Mouse (Mus musculus): Measurements from ENCODE around the gene Ftl1. TPM values are rescaled to one million over a fixed set of nuclear protein-coding genes. Genes with fewer than 3 reads are reported as not detected.
A peak's percentile ranks its signal among the peaks of the same experiment; 100 is the strongest.

Gene Ftl1
- total and polyA plus RNA-seq, 2 experiments from 2014 or later: 2,541 to 5,542 TPM

- ATAC-seq (no peak), DNase-seq (peak; percentile 43)
- H3K9ac ChIP-seq: no peak overlapping the region
- H3K36me3 ChIP-seq (ENCODE audit: insufficient read depth): peaks cover 46% of the 10 kb centered on the region
- 0 out of 2 replicates have a peak overlapping the region, but pooled peaks have one; percentile 52 for H3K4me2 ChIP-seq (ENCODE audit: low read depth)
- no peak overlapping the region for H3K4me3 ChIP-seq (ENCODE audit: low read depth, low read length)
- peak overlapping the region; percentile 92 for H3K27ac ChIP-seq (ENCODE audit: low read depth, low read length)
- 41% methylated on average over 13 of the region's 13 CpGs for WGBS
- H3K27me3 ChIP-seq (ENCODE audit: insufficient read depth, low read length): no peaks in the 10 kb centered on the region
- no peak for TF ChIP-seq CTCF (IDR thresholded peaks at IDR 0.05; ENCODE audit: low read depth)
- no peaks in the 10 kb centered on the region for H3K9me3 ChIP-seq (ENCODE audit: low read length)
- H3K4me1 ChIP-seq (ENCODE audit: insufficient read depth): peaks cover 28% of the 10 kb centered on the region
These were observed 1.2 kb upstream of the Ftl1 start for GRCm38 (mm10) chr7:45460860-45461314.

DNA sequence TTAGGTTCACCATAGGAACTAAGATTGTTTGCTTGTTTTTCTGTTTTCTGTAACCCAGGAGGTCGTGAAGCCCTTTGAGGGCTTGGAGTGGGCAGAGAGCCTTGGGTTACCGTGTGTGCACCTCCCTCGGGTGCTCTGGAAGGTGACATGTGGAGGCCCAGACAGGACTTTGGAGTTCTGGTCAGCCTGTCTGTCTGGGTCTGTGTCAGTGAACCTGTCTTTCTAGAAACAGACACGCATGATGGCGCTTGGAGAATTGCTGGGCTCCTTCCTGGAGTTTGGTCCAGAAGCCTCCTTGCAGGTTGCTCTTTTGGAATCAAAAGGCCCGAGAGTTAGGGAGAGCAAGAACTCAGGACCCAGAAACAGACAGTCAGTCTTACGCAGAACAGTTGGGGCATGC is 693 bp upstream of the Ftl1 start:
- 73% methylated on average over 7 of the region's 7 CpGs for WGBS
- DNase-seq (no peak), ATAC-seq (no peak)

DNA sequence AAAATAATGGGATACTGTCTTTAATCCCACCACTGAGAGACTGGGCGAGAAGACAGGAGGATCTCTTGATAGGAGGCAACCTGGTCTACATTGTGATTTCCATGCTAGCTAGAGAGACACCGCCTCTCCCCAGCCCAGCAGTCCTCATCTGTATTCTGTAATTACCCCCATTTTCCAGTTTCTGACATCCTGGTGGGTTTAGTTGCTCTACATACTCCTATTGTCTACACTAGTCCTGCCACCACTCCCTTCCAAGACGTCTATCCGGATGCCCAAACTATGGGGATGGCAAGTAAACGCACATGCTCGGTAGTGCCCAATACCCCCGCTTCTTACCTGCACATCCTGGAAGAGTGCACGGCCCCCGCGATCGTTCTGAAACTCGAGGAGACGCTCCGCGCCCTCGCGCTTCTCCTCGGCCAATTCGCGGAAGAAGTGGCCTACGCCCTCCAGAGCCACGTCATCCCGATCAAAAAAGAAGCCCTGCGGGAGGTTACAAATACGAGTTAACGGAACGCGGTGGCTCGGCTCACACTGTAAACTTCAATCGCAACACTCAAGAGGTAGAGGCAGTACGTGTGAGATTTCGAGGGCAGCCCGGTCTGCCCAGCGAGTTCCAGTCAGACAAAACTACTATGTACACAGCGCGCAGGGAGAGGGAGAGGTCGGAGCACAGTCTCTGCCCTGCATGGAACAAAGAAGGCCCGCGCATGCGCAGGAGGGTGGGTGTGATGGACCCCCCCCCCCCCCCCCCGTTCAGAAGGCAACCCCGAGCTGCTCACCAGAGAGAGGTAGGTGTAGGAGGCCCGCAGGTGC is 728 bp downstream of the Ftl1 start:
- TF ChIP-seq CTCF (IDR thresholded peaks at IDR 0.05; ENCODE audit: low read depth): no peak
- peaks cover 48% of the 10 kb centered on the region for H3K36me3 ChIP-seq (ENCODE audit: insufficient read depth)

More for the DNA sequence above, 693 bp upstream of the Ftl1 start:
- Histone ChIP-seq H3K9me3 (ENCODE audit: low read length) (no peaks in the 10 kb centered on the region), H3K36me3 (ENCODE audit: insufficient read depth) (peaks cover 48% of the 10 kb centered on the region), H3K27ac (ENCODE audit: low read depth, low read length) (peak overlapping the region; percentile 92), H3K4me1 (ENCODE audit: insufficient read depth) (peaks cover 23% of the 10 kb centered on the region), H3K4me2 (ENCODE audit: low read depth) (peak overlapping the region; percentile 52), H3K9ac (peak overlapping the region; percentile 49), H3K4me3 (ENCODE audit: low read depth, low read length) (0 out of 2 replicates have a peak overlapping the region, but pooled peaks have one; percentile 87), H3K27me3 (ENCODE audit: insufficient read depth, low read length) (no peaks in the 10 kb centered on the region)
- TF ChIP-seq CTCF (IDR thresholded peaks at IDR 0.05; ENCODE audit: low read depth): no peak

DNA sequence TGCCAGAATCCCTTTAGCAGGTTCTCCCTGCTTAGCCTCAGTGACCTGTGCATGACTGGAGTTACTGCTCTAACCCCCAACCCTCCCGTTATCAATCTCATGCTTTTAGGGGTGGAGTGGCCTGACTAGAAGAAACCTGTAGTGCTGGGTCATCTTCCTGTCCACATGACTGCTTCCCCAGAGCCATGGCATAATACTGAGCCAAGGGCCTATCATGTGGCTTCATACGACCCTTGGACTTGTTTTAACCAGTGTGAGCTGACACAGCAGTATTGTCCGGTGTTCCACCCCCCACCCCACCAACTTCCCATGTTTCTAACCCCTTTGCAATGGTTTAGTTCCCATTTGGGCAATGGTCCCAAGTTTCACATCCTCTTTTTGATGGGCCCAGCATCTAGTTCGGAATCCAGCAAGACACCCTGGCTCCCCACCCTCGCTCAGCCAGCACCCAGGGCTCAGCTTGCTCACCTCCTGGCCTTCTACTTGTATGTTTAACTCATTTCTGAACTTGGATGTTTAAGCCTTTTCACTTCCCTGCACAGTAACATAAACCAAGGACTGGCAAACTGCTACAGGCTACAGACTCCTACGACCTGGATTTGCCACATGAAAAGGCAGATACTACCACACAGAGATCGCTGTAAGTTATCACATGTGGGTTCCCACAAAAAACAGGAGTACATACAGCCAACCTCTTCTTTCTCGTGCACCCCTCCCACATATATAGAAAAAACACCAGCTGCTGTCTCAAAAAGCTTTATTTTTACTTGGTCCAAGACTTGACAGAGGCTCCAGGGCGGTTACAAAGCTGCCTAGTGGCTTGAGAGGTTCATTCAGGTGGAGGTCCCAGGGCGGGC is 2.3 kb downstream of the Ftl1 start:
- H3K27ac ChIP-seq (ENCODE audit: low read depth, low read length): 0 out of 2 replicates have a peak overlapping the region, but pooled peaks have one; percentile 45
- peak overlapping the region; percentile 76 for H3K4me2 ChIP-seq (ENCODE audit: low read depth)
- no peak for TF ChIP-seq CTCF (IDR thresholded peaks at IDR 0.05; ENCODE audit: low read depth)
- H3K36me3 ChIP-seq (ENCODE audit: insufficient read depth): peaks cover 36% of the 10 kb centered on the region
- DNase-seq (no peak), ATAC-seq (no peak)
- H3K9ac ChIP-seq: peak overlapping the region; percentile 87
- peak overlapping the region; percentile 87 for H3K4me3 ChIP-seq (ENCODE audit: low read depth, low read length)
- peaks cover 21% of the 10 kb centered on the region for H3K4me1 ChIP-seq (ENCODE audit: insufficient read depth)
- no peaks in the 10 kb centered on the region for H3K9me3 ChIP-seq (ENCODE audit: low read length)
- WGBS: 57% methylated on average over 9 of the region's 10 CpGs
- no peaks in the 10 kb centered on the region for H3K27me3 ChIP-seq (ENCODE audit: insufficient read depth, low read length)

More for the DNA sequence above, 728 bp downstream of the Ftl1 start:
- ATAC-seq (peak; percentile 77), DNase-seq (peak; percentile 94)
- H3K4me3 ChIP-seq (ENCODE audit: low read depth, low read length): peak overlapping the region; percentile 87
- H3K9ac ChIP-seq: peak overlapping the region; percentile 87
- H3K27ac ChIP-seq (ENCODE audit: low read depth, low read length): peak overlapping the region; percentile 92
- H3K27me3 ChIP-seq (ENCODE audit: insufficient read depth, low read length): no peaks in the 10 kb centered on the region
- peak overlapping the region; percentile 76 for H3K4me2 ChIP-seq (ENCODE audit: low read depth)
- H3K9me3 ChIP-seq (ENCODE audit: low read length): no peaks in the 10 kb centered on the region
- peaks cover 21% of the 10 kb centered on the region for H3K4me1 ChIP-seq (ENCODE audit: insufficient read depth)
- 0% methylated on average over 41 of the region's 43 CpGs for WGBS

DNA sequence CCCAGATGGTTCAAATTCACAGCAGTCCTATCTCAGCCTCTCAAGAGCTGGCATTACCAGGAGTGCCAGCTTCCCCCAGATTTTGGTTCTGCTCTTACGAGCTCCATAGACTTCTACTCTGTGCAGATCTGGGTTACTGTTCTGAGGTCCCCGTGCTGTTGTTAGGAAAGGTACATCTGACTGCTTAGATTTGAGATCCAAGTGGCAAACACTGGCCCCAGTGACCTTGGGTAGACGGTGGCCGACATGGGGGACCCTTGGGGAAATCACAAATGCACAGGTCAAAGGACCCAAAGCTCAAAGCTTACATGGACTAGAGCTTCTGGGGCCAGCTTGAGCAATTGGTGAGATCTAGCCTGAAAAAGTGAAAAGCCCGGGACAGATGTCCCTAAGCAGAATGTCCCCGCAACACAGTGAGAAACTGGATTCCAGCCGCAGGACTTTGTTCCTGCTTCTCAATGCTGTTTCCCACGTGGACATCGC is 2.9 kb downstream of the Ftl1 start:
- ATAC-seq: no peak
- no peak for TF ChIP-seq CTCF (IDR thresholded peaks at IDR 0.05; ENCODE audit: low read depth)
- Histone ChIP-seq H3K36me3 (ENCODE audit: insufficient read depth) (peaks cover 33% of the 10 kb centered on the region), H3K9ac (0 out of 2 replicates have a peak overlapping the region, but pooled peaks have one; percentile 25), H3K27ac (ENCODE audit: low read depth, low read length) (0 out of 2 replicates have a peak overlapping the region, but pooled peaks have one; percentile 45), H3K9me3 (ENCODE audit: low read length) (no peaks in the 10 kb centered on the region), H3K4me2 (ENCODE audit: low read depth) (peak overlapping the region; percentile 76), H3K27me3 (ENCODE audit: insufficient read depth, low read length) (no peaks in the 10 kb centered on the region), H3K4me1 (ENCODE audit: insufficient read depth) (peaks cover 21% of the 10 kb centered on the region), H3K4me3 (ENCODE audit: low read depth, low read length) (no peak overlapping the region)
- no peak for DNase-seq
- 54% methylated on average over 9 of the region's 9 CpGs for WGBS

DNA sequence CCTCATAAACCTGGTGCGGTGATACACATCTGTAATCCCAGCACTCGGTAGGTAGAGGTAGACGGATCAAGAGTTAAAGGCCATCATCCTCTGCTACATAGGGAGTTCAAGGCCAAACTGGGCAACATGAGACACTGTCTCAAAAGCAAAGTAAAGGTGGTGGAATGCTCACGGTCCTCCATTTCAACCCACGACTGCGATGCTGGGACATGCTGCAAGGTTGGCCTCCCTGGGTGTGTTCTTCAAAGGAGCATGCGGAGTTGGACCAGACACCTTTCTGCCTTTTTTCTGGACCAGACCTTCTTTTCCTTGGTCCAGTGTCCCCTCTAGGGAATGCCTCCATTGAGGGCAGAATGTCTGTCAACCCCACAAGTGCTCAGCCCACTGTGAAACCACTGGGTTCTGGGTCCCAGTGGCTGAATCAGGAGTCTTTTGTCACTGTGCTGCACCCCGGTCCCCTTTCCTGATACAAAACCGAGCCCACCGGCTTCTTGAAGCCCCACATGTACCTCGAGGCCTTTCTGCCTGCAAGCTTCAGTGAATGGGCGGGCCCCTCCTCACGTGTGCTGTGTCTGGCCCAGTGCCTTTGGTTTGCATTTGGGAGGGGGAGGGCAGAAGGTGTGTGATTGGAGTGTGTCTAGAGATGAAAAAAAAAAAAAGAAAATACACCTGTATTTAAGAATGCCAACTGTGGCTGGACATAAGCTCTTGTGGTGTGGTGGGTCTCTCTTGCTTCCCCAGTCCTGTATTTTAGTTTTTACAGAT is 3.6 kb downstream of the Ftl1 start:
- ATAC-seq: no peak
- 71% methylated on average over 13 of the region's 13 CpGs for WGBS
- Histone ChIP-seq H3K9me3 (ENCODE audit: low read length) (no peaks in the 10 kb centered on the region), H3K36me3 (ENCODE audit: insufficient read depth) (peaks cover 29% of the 10 kb centered on the region), H3K27ac (ENCODE audit: low read depth, low read length) (0 out of 2 replicates have a peak overlapping the region, but pooled peaks have one; percentile 45), H3K9ac (no peak overlapping the region), H3K4me3 (ENCODE audit: low read depth, low read length) (no peak overlapping the region), H3K4me1 (ENCODE audit: insufficient read depth) (peaks cover 21% of the 10 kb centered on the region), H3K27me3 (ENCODE audit: insufficient read depth, low read length) (no peaks in the 10 kb centered on the region), H3K4me2 (ENCODE audit: low read depth) (no peak overlapping the region)
- no peak for DNase-seq
- no peak for TF ChIP-seq CTCF (IDR thresholded peaks at IDR 0.05; ENCODE audit: low read depth)
